Mouse (Mus musculus) Patski (cell line): ENCODE data around the gene Krt24. TPM values are rescaled to one million over a fixed set of nuclear protein-coding genes. Genes with fewer than 3 reads are reported as not detected.
A peak's percentile ranks its signal among the peaks of the same experiment; 100 is the strongest.
"Not testable (repeated sequence)": the region's sequence is repeated elsewhere in the genome, so short reads cannot be mapped to it uniquely, and the experiment has no call there.

ENCODE experiments used
- ATAC-seq: fragments of 100-300 bp; one replicate; pipeline ENCODE4 v1.8.0; 2021
- CTCF ChIA-PET: fragments of 350-600 bp; sonication (Branson Sonifier 250); formaldehyde crosslinking; loops from one replicate; lab custom pipeline; 2022; ENCODE audit warnings: inconsistent platforms; lab: Charles Lee
- POLR2A ChIA-PET: fragments of 350-600 bp; sonication (Branson Sonifier 250); formaldehyde crosslinking; loops from one replicate; lab custom pipeline; 2022; ENCODE audit warnings: antibody characterized with exemption, inconsistent platforms; lab: Charles Lee
- DNase-seq: peaks from one replicate; pipeline ENCODE4 v3.0.0-alpha.2; 2011; ENCODE audit warnings: low read depth, low spot score
- H3K27me3 ChIP-seq: fragments of 371-371 bp; one replicate; pipeline ENCODE4 v1.5.1; 2021
- CTCF ChIP-seq: fragments of 100-300 bp; IDR thresholded peaks from one replicate; pipeline ENCODE4 v1.5.1; 2021
- in situ Hi-C: fragments of 300-500 bp; cut with MboI; formaldehyde crosslinking; loops from 3 replicates; pipeline ENCODE4 v1.11.1; 2018; ENCODE audit warnings: low pct_unique_long_range_greater_than_20kb, mixed read lengths
- polyA plus RNA-seq: library from polyadenylated mRNA; unstranded; gene quantifications from one replicate; pipeline ENCODE4 v1.2.3, GENCODE M21; 2021

Krt24 gene
- polyA plus RNA-seq, 1 experiment from 2014 or later, result not detected

GRCm38 (mm10) chr11:99255316-99255715 lies 29.7 kb downstream of the Krt24 start:
- DNase-seq, result no peak
- ATAC-seq, result no peak
- H3K27me3 ChIP-seq, result peaks cover 38% of the 10 kb centered on the region
- ChIA-PET CTCF (no interaction called here), POLR2A (no interaction called here)
- TF ChIP-seq CTCF, result no peak
- in situ Hi-C loops, result no loop called here

- no peak for ATAC-seq
- DNase-seq, result no peak
- CTCF ChIA-PET, result no interaction called here
- TF ChIP-seq CTCF, result peak; percentile 40
- H3K27me3 ChIP-seq, result peaks cover 40% of the 10 kb centered on the region
- in situ Hi-C loops, result no loop called here
- POLR2A ChIA-PET, result interaction anchor here (0.7 kb wide), 1 partner anchor 99 kb away, joined by 4 read pairs; the partner anchor contains the start of gene Ccr7
Measured at GRCm38 (mm10) chr11:99253893-99254292, 31.2 kb downstream of the Krt24 start.

DNA sequence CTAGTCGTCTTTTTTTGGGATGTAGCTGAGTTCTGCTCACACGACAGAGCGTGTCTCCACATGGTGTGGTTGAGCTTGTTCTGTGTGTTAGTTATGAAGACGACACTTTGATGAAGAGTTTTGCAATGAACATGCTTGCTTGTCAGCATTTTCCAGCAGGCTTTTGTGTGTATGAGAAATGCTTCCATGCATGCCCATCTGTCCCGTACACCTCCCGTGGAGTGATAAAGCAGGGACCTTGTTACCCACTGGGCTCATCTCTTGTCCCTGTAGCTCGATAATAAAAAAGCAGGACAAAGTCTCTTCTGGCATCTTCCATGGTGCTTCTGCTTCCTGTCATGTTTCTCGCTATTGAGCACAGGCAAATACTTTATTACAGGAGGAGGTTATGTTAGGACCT lies 32.4 kb downstream of the Krt24 start:
- ChIA-PET POLR2A (no interaction called here), CTCF (no interaction called here)
- ATAC-seq (no peak), DNase-seq (no peak)
- TF ChIP-seq CTCF, result no peak
- in situ Hi-C loops, result no loop called here
- peaks cover 35% of the 10 kb centered on the region for H3K27me3 ChIP-seq

DNA sequence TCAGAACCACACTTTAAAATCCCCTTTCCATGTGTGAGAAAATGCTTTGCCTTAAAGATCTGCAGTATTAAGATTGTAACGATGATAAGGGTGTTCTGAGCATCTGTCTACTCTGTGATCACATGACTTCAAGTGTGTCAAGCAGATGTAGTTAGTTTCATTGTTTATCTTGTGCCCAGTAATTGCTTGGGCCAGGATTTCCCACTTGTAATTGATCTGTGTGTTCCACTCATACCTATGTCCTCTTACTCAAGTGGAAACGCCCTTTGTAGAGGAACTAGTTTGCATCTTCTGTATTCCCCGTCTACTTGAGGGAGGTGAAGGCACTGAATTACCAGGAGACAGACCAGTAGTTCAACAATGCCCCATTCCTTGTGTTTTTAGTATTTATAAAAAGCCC lies 34.4 kb downstream of the Krt24 start:
- DNase-seq (no peak), ATAC-seq (no peak)
- no peak for TF ChIP-seq CTCF
- H3K27me3 ChIP-seq, result peaks cover 32% of the 10 kb centered on the region
- CTCF ChIA-PET, result no interaction called here
- POLR2A ChIA-PET, result no interaction called here
- in situ Hi-C loops, result no loop called here

GRCm38 (mm10) chr11:99250241-99250640 lies 34.8 kb downstream of the Krt24 start:
- ChIA-PET POLR2A (no interaction called here), CTCF (interaction anchor here (1.1 kb wide), 1 partner anchor 58 kb away, joined by 3 read pairs; no protein-coding TSS in a partner anchor)
- TF ChIP-seq CTCF, result no peak
- DNase-seq (no peak), ATAC-seq (no peak)
- peaks cover 31% of the 10 kb centered on the region for H3K27me3 ChIP-seq
- in situ Hi-C loops, result no loop called here

DNA sequence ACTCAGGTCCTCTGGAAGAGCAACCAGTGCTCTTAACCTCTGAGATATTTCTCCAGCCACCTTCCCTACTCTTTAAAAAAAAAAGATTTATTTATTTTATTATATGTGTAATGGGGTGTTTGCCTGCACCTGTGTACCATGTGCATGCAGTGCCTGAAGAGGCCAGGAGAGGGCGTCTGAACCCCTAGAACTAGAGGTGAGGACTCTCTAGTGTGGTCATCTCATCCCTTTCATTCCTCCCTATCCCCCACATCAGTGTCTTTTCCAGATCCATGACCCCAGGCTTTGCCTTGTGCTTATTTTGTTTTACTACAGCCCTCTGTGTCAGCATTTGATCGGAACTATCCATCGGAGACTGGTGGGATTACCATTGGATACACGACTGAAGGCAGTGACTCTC lies 35.9 kb downstream of the Krt24 start:
- ATAC-seq, result no peak
- in situ Hi-C loops, result no loop called here
- no peak for DNase-seq
- POLR2A ChIA-PET, result no interaction called here
- CTCF ChIA-PET, result interaction anchor here (1.1 kb wide), 1 partner anchor 59 kb away, joined by 3 read pairs; no protein-coding TSS in a partner anchor
- peaks cover 27% of the 10 kb centered on the region for H3K27me3 ChIP-seq
- TF ChIP-seq CTCF, result peak; percentile 49

DNA sequence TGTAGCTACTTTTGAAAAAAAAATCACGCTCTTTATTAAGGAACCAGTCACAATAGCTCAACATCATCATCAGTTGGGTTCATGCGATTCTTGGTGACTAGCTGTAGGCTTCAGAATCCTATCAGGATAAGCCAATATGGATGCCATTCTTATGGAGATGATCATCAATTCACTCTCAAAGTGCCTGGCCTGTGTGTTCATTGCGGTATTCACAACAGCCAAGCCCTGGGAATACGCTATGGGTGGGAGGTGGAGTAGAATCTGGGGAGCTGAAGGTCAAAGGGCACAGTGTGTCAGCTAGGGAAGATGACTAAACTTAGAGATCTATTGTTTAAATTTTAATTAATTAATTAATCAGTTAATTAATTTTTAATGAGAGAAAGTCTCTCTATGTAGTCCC lies 37.1 kb downstream of the Krt24 start:
- DNase-seq (no peak), ATAC-seq (no peak)
- ChIA-PET CTCF (no interaction called here), POLR2A (no interaction called here)
- in situ Hi-C loops, result no loop called here
- no peak for TF ChIP-seq CTCF
- H3K27me3 ChIP-seq, result peaks cover 26% of the 10 kb centered on the region

GRCm38 (mm10) chr11:99244519-99244918 lies 40.5 kb downstream of the Krt24 start:
- CTCF ChIA-PET, POLR2A ChIA-PET, in situ Hi-C loops, ATAC-seq, DNase-seq: not testable (repeated sequence)
- H3K27me3 ChIP-seq, result peaks cover 18% of the 10 kb centered on the region

DNA sequence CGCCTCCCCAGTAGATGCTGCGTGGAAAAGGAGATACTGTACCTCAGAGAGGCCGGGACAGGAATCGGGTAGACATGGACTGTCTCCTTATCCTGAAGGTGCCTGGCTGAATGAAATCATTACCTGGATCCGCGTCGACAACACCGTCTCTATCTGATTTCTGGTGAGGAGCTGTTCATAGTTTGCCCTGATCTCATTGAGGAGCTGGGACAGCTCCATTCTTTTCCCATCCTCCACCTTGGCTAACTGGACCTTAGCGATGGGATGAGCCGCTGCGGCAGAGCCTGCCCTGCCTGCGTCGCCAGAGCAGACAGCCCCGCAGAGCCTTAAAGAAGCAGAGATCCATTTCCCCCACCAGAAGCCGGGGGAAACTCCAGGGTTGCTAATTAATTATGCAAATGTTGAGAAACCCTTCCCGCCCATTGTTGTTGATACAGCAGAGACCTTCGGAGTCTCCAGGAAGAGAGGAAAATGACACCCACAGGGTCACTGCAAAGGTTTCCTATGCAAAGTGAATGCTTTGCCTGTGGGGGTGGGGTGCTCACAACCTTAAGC lies 41.2 kb downstream of the Krt24 start, which contains the start of gene Krt222:
Gene Krt222, minus strand, starts transcription at position 266 of the 555 bp plus-strand sequence.
- in situ Hi-C loops, result no loop called here
- no peak for DNase-seq
- H3K27me3 ChIP-seq, result peaks cover 18% of the 10 kb centered on the region
- TF ChIP-seq CTCF, result no peak
- CTCF ChIA-PET, result no interaction called here
- POLR2A ChIA-PET, result no interaction called here
- ATAC-seq, result no peak

- no peak for TF ChIP-seq CTCF
- ATAC-seq, result no peak
- POLR2A ChIA-PET, result no interaction called here
- no peak for DNase-seq
- CTCF ChIA-PET, result no interaction called here
- peaks cover 18% of the 10 kb centered on the region for H3K27me3 ChIP-seq
- in situ Hi-C loops, result no loop called here
Measured at GRCm38 (mm10) chr11:99243200-99243819, 41.8 kb downstream of the Krt24 start.

DNA sequence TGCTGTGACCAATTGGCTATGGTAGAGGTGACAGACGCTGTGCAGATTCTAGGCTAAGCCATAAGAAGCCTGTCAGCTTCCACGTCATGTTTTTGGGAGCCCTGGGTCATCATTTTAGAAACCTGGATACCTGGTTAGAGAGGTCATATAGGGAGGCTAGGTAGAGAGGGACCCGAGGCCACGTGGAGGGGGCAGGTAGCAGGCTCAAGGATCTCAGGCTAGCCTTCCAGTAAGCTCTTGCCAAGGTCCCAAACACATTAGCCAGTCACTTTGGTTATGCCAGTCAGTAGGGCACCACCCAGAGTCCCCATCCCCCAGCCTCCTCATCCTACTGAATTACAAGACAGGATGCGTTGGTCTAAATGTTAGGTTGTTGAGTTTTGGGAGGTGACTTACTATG lies 43.0 kb downstream of the Krt24 start:
- peaks cover 23% of the 10 kb centered on the region for H3K27me3 ChIP-seq
- in situ Hi-C loops, result no loop called here
- POLR2A ChIA-PET, result no interaction called here
- TF ChIP-seq CTCF, result no peak
- CTCF ChIA-PET, result no interaction called here
- no peak for DNase-seq
- no peak for ATAC-seq

DNA sequence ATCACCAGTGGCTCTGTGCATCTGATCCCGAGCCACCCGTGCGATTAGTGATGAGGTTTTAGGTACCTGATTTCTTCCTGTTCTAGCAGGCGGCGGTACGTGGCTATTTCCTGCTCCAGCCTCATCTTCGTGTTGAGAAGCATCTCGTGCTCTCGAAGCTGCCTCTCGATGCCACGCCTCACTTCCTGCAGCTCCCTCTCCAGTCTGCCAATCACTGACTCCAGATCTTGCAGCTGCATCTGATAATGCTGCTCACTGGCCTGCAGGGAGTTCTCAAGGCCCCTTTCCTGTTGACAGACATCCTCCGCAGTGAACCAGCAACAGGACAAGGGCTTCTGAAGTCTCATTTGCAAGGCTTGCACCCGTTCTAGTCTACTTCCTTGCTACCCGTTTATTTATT lies 46.6 kb downstream of the Krt24 start:
- in situ Hi-C loops, result no loop called here
- POLR2A ChIA-PET, result no interaction called here
- TF ChIP-seq CTCF, result no peak
- no peak for ATAC-seq
- CTCF ChIA-PET, result no interaction called here
- DNase-seq, result no peak
- peaks cover 19% of the 10 kb centered on the region for H3K27me3 ChIP-seq
